Mouse (Mus musculus): ENCODE measurements around the gene Med20.

DNA sequence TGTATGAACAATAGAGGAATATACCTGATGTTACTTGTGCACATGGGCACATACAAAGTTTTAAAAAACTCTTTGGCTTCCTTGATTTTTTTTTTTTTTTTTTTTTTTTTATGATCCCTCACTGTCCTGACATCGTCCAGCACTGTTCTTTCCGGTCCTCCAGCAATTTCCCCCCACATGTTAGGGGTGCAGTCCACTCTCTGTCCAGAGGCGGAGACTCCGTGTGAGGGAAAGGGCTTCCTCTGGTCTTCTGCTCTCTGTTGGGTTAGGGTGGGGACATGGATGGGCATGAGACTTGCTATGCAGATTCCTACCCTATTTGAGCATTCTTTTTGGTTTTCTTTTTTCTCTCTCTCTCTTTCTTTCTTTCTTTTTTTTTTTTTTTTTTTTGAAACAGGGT lies 46.5 kb downstream of the Med20 start:
- TF ChIP-seq EP300 (IDR thresholded peaks at IDR 0.05; ENCODE audit: low read depth) (no peak), CTCF (IDR thresholded peaks at IDR 0.05; ENCODE audit: low read depth) (no peak)

Measured in liver, embryonic 14.5 days (tissue).